Mouse (Mus musculus) splenic B cell, adult 2 months (primary cell): ENCODE results near the gene Epha7.

ENCODE experiments used
- DNase-seq: peaks from one replicate; pipeline ENCODE4 v3.0.0-alpha.2; 2011; ENCODE audit warnings: low read depth, low spot score
- H3K27me3 ChIP-seq: 2 replicates; pipeline ENCODE4 v1.6.1; 2012; ENCODE audit warnings: mild to moderate bottlenecking, low read length, moderate library complexity, mixed read lengths; ENCODE audit not compliant: control insufficient read depth, poor library complexity, insufficient read depth, severe bottlenecking
- H3K36me3 ChIP-seq: 2 replicates; pipeline ENCODE4 v1.6.1; 2012; ENCODE audit warnings: mild to moderate bottlenecking, low read length, moderate library complexity, mixed read lengths; ENCODE audit not compliant: control insufficient read depth, poor library complexity, insufficient read depth, severe bottlenecking

The Epha7 gene

GRCm38 (mm10) chr4:28812691-28813289 lies at the start of gene Epha7:
Epha7 (plus strand) TSS chr4:28813131.
- peak; percentile 8 for DNase-seq
- Histone ChIP-seq H3K36me3 (no peaks in the 10 kb centered on the region), H3K27me3 (no peaks in the 10 kb centered on the region; the same call in none of the 2 replicates)

- no peaks in the 10 kb centered on the region for H3K27me3 ChIP-seq
- DNase-seq: no peak
- no peaks in the 10 kb centered on the region for H3K36me3 ChIP-seq
Measured at GRCm38 (mm10) chr4:28783961-28784360, 29.0 kb upstream of the Epha7 start.

GRCm38 (mm10) chr4:28808800-28809199 lies 4.1 kb upstream of the Epha7 start:
- no peak for DNase-seq
- Histone ChIP-seq H3K27me3 (no peaks in the 10 kb centered on the region; the same call in 1 of the 2 replicates), H3K36me3 (no peaks in the 10 kb centered on the region)

- DNase-seq: no peak
- H3K36me3 ChIP-seq: no peaks in the 10 kb centered on the region
- no peaks in the 10 kb centered on the region; the same call in none of the 2 replicates for H3K27me3 ChIP-seq
Measured at GRCm38 (mm10) chr4:28809703-28810102, 3.2 kb upstream of the Epha7 start.

- DNase-seq: no peak
- Histone ChIP-seq H3K36me3 (no peaks in the 10 kb centered on the region), H3K27me3 (no peaks in the 10 kb centered on the region; the same call in none of the 2 replicates)
Measured at GRCm38 (mm10) chr4:28813551-28814475, 882 bp downstream of the Epha7 start.

GRCm38 (mm10) chr4:28814476-28814815 lies 1.5 kb downstream of the Epha7 start:
- H3K36me3 ChIP-seq: no peaks in the 10 kb centered on the region
- no peaks in the 10 kb centered on the region; the same call in none of the 2 replicates for H3K27me3 ChIP-seq
- DNase-seq: no peak

- DNase-seq: no peak
- Histone ChIP-seq H3K27me3 (no peaks in the 10 kb centered on the region; the same call in none of the 2 replicates), H3K36me3 (no peaks in the 10 kb centered on the region)
Measured at GRCm38 (mm10) chr4:28814816-28815620, 2.1 kb downstream of the Epha7 start.

- no peaks in the 10 kb centered on the region; the same call in none of the 2 replicates for H3K27me3 ChIP-seq
- no peaks in the 10 kb centered on the region for H3K36me3 ChIP-seq
- DNase-seq: no peak
Measured at GRCm38 (mm10) chr4:28815621-28815920, 2.6 kb downstream of the Epha7 start.

- H3K36me3 ChIP-seq: no peaks in the 10 kb centered on the region
- H3K27me3 ChIP-seq: no peaks in the 10 kb centered on the region
- DNase-seq: no peak
Measured at GRCm38 (mm10) chr4:28823616-28824015, 10.7 kb downstream of the Epha7 start.

GRCm38 (mm10) chr4:28824616-28825015 lies 11.7 kb downstream of the Epha7 start:
- H3K27me3 ChIP-seq: no peaks in the 10 kb centered on the region
- no peak for DNase-seq

GRCm38 (mm10) chr4:28837669-28838068 lies 24.7 kb downstream of the Epha7 start:
- no peak for DNase-seq
- H3K36me3 ChIP-seq: no peaks in the 10 kb centered on the region
- no peaks in the 10 kb centered on the region for H3K27me3 ChIP-seq

More at GRCm38 (mm10) chr4:28824616-28825015, 11.7 kb downstream of the Epha7 start:
- no peaks in the 10 kb centered on the region for H3K36me3 ChIP-seq

GRCm38 (mm10) chr4:28846311-28846710 lies 33.4 kb downstream of the Epha7 start:
- H3K36me3 ChIP-seq: no peaks in the 10 kb centered on the region
- DNase-seq: no peak
- H3K27me3 ChIP-seq: no peaks in the 10 kb centered on the region

GRCm38 (mm10) chr4:28850388-28850787 lies 37.5 kb downstream of the Epha7 start:
- no peak for DNase-seq
- Histone ChIP-seq H3K27me3 (no peaks in the 10 kb centered on the region), H3K36me3 (no peaks in the 10 kb centered on the region)

- Histone ChIP-seq H3K36me3 (no peaks in the 10 kb centered on the region), H3K27me3 (no peaks in the 10 kb centered on the region)
- no peak for DNase-seq
Measured at GRCm38 (mm10) chr4:28862845-28863666, 50.1 kb downstream of the Epha7 start.
